Mouse (Mus musculus) midbrain, embryonic 11.5 days (tissue): ENCODE measurements around the gene Mmp11. TPM values are rescaled to one million over a fixed set of nuclear protein-coding genes. Genes with fewer than 3 reads are reported as not detected.
A peak's percentile ranks its signal among the peaks of the same experiment; 100 is the strongest.

Experiments used
- ATAC-seq: fragments of 200-750 bp; cut with Nextera tagmentation; 2 replicates; pipeline ENCODE4 v1.8.0; 2017; ENCODE audit warnings: moderate TSS enrichment, moderate library complexity; ENCODE audit not compliant: low FRiP score
- DNase-seq: peaks from one replicate; pipeline ENCODE4 v3.0.0; 2015; ENCODE audit warnings: low spot score; ENCODE audit errors: missing footprints
- H3K27ac ChIP-seq: fragments of 300-500 bp; sonication (generic); 2 replicates; pipeline ENCODE4 v1.5.1; 2014; ENCODE audit warnings: low read depth, low read length
- H3K27me3 ChIP-seq: fragments of 300-500 bp; sonication (generic); 2 replicates; pipeline ENCODE4 v1.6.1; 2014; ENCODE audit warnings: mild to moderate bottlenecking, low read length, moderate library complexity, mixed read lengths; ENCODE audit not compliant: control insufficient read depth, insufficient read depth
- H3K36me3 ChIP-seq: fragments of 300-500 bp; sonication (generic); 2 replicates; pipeline ENCODE4 v1.6.1; 2014; ENCODE audit warnings: mild to moderate bottlenecking, low read length, moderate library complexity, mixed read lengths; ENCODE audit not compliant: control insufficient read depth, insufficient read depth
- H3K4me1 ChIP-seq: fragments of 300-500 bp; sonication (generic); 2 replicates; pipeline ENCODE4 v1.6.1; 2014; ENCODE audit warnings: low read length; ENCODE audit not compliant: control insufficient read depth, insufficient read depth
- H3K4me2 ChIP-seq: fragments of 300-500 bp; sonication (generic); 2 replicates; pipeline ENCODE4 v1.6.1; 2014; ENCODE audit warnings: mild to moderate bottlenecking, moderate library complexity
- H3K4me3 ChIP-seq: fragments of 300-500 bp; sonication (generic); 2 replicates; pipeline ENCODE4 v1.5.1; 2014; ENCODE audit warnings: low read depth, low read length
- H3K9ac ChIP-seq: fragments of 300-500 bp; sonication (generic); 2 replicates; pipeline ENCODE4 v1.6.1; 2014; ENCODE audit warnings: low read length
- H3K9me3 ChIP-seq: fragments of 300-500 bp; sonication (generic); 2 replicates; pipeline ENCODE4 v1.6.1; 2016; ENCODE audit warnings: low read length; ENCODE audit not compliant: control insufficient read depth
- WGBS: fragments of 180-500 bp; shearing (Covaris S2); extraction: QIAGEN DNeasy Blood & Tissue Kit; methylation state at CpG from one replicate; pipeline ENCODE4 v1.1.7; 2014; 5-methylcytosine and 5-hydroxymethylcytosine counted together
- polyA plus RNA-seq: library from polyadenylated mRNA; unstranded; fragments of >200 nt; fragmentation: Nextera tagmentation; extraction: Ambion mirVana; gene quantifications from 2 replicates; pipeline ENCODE4 v1.2.1, GENCODE M21; 2014

Mmp11 gene
- polyA plus RNA-seq, 1 experiment from 2014 or later: 34.6 TPM

DNA sequence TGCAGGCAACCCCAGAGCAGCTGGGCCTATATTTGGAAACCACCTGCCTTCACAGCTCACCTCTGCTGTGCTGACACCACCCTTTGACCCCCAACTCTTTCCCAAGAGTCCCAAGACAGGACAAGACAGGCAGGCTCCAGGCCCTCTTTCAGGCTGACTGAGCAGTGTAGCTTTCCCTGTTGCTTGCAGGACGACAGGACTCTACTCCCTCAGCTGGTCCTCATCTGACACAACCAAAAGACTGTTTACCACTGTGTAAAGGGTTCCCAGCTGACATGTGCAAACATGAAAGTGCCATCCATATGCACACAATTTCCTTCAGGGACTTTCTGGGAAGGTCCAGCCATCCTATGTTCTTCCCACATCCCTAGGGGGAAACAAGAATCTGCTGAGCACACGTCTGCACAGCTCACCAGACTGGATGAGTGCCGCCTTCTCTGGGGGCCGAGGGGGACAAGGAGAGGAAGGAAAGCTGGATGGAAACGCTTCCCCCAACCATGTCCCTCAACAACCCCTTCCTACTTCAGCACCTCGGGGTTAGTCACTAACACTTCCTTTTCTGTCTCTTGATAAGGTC lies 23.2 kb downstream of the Mmp11 start:
- no peaks in the 10 kb centered on the region for H3K9me3 ChIP-seq
- WGBS: 78% methylated on average over 6 of the region's 6 CpGs
- DNase-seq: no peak
- no peaks in the 10 kb centered on the region for H3K4me1 ChIP-seq
- no peaks in the 10 kb centered on the region for H3K27me3 ChIP-seq
- H3K27ac ChIP-seq: no peak overlapping the region
- H3K4me2 ChIP-seq: no peak overlapping the region
- ATAC-seq: no peak
- no peak overlapping the region for H3K9ac ChIP-seq
- peaks cover 26% of the 10 kb centered on the region; the same call in 1 of the 2 replicates for H3K36me3 ChIP-seq
- no peak overlapping the region for H3K4me3 ChIP-seq

DNA sequence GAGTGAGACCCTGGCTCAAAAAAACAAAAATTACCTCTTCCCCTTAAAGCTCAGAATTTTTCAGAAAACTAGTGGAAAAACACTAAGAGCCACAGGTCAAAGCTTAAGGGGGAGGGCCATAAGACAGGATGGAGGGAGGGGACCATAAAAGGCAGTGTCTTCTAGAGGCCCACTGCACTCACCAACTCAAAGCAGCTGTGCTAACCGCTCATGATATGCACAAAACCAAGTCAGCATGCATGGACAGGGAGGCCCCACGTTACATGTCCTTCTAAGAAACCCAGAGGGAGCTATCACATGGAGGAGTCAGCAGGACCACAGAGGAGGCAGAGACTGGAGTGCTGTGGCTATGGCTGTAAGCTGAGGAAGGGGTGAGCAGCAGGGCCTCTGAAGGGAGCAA lies 25.6 kb downstream of the Mmp11 start:
- H3K9ac ChIP-seq: no peak overlapping the region
- ATAC-seq: no peak
- no peak overlapping the region for H3K27ac ChIP-seq
- H3K4me1 ChIP-seq: no peaks in the 10 kb centered on the region
- DNase-seq: no peak
- no peaks in the 10 kb centered on the region for H3K9me3 ChIP-seq
- H3K36me3 ChIP-seq: peaks cover 35% of the 10 kb centered on the region; the same call in 1 of the 2 replicates
- H3K4me2 ChIP-seq: no peak overlapping the region
- WGBS: 80% methylated on average over 2 of the region's 2 CpGs
- H3K27me3 ChIP-seq: no peaks in the 10 kb centered on the region
- H3K4me3 ChIP-seq: no peak overlapping the region

DNA sequence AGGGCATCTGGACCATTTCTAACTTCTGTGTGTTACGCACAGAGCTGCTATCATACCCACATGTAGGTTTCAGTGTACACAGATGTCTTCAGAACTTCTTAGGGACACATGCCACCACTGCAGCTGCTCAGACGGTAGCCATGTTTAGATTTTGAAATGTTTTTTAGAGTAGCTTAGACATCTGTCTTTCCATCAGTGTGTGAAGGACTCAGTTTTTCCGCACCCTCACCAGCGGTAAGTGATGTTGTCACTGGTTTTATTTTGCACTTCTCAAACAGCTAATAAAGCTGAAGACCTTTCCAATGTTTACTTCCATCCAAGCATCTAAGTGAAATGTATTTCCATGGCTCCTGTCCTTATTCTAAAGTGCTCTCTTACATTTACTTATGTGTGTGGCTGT lies 29.4 kb downstream of the Mmp11 start:
- Histone ChIP-seq H3K9ac (no peak overlapping the region), H3K27me3 (no peaks in the 10 kb centered on the region), H3K9me3 (no peaks in the 10 kb centered on the region), H3K27ac (no peak overlapping the region), H3K4me2 (no peak overlapping the region), H3K4me3 (no peak overlapping the region), H3K4me1 (no peaks in the 10 kb centered on the region), H3K36me3 (peaks cover 58% of the 10 kb centered on the region)
- ATAC-seq (no peak), DNase-seq (no peak)
- 93% methylated on average over 4 of the region's 4 CpGs for WGBS

DNA sequence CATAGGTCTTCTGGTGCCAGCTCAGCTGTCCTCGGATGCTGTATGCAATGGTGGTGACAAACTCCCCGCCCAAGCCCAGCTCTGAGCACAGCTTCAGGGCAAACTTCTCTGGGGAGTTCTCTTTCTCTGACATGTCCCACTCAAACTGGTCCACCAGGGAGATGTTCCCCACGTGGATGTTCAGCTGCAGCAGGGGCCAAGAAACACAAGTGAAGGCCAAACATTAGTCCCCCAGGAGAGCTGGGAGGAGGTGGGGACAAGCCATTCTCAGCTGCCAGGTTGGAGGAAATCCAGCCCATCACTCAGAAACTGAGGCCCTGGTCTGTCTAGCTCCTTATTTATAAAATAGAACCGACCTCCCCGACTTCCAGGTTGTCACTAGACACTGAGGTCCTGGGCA lies 31.9 kb downstream of the Mmp11 start:
- ATAC-seq: no peak
- DNase-seq: no peak
- Histone ChIP-seq H3K4me2 (no peak overlapping the region), H3K9me3 (no peaks in the 10 kb centered on the region), H3K4me1 (no peaks in the 10 kb centered on the region), H3K27ac (no peak overlapping the region), H3K9ac (no peak overlapping the region), H3K27me3 (no peaks in the 10 kb centered on the region), H3K4me3 (no peak overlapping the region), H3K36me3 (peaks cover 46% of the 10 kb centered on the region)
- WGBS: 88% methylated on average over 5 of the region's 5 CpGs

DNA sequence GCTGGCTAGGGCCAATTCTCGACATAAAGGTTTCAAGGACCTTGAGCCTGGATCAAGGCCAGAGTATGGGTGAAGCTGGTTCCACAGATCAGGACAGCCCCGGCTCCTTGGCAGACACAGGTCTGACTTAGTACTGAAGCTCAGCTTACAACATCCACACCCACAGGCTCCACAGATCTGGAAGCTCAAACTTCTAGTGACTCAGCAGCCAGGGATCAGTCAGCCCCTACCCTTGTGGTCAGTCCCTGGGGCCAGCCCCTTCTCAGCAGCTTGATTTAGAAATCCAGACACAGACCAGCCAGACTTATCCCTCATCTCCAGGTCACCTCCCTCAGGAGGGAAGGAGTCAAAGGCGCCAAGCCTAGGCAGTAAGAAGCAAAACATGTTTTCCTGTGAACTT lies 37.5 kb downstream of the Mmp11 start:
- no peaks in the 10 kb centered on the region for H3K9me3 ChIP-seq
- no peak overlapping the region for H3K9ac ChIP-seq
- H3K4me3 ChIP-seq: no peak overlapping the region
- ATAC-seq (no peak), DNase-seq (no peak)
- no peak overlapping the region for H3K27ac ChIP-seq
- no peaks in the 10 kb centered on the region for H3K4me1 ChIP-seq
- WGBS: 83% methylated on average over 3 of the region's 3 CpGs
- no peaks in the 10 kb centered on the region for H3K27me3 ChIP-seq
- H3K36me3 ChIP-seq: peaks cover 36% of the 10 kb centered on the region
- H3K4me2 ChIP-seq: no peak overlapping the region

DNA sequence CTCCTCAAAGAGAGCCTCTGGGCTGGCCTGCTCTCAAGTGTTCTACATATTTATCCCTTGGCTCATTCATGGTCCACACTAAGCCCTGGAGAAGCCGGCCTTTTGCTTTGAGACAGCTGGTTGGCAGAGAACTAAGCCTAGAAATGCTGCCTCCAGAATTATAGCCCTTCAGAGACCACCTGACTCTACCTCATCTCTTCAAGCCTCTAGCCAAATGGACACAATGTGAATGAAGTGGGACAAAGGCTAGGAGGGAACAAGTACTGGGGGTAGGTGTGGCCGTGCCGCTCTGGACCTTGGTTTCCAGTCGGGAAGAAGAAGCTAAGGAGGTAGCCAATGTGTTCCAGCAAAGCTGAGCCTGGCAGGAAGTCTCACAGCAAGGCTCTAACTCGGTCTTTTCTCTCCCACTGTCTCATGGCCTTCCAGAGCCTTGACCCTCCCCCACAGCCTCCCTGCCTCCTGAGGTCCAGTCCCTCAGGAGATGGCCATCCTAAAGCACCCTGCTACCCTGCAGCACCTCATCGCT lies 38.2 kb downstream of the Mmp11 start:
- Histone ChIP-seq H3K4me2 (no peak overlapping the region), H3K4me3 (no peak overlapping the region), H3K36me3 (peaks cover 29% of the 10 kb centered on the region), H3K27ac (no peak overlapping the region), H3K9ac (no peak overlapping the region), H3K4me1 (peaks cover 4% of the 10 kb centered on the region; the same call in 1 of the 2 replicates), H3K27me3 (no peaks in the 10 kb centered on the region), H3K9me3 (no peaks in the 10 kb centered on the region)
- WGBS: 78% methylated on average over 6 of the region's 6 CpGs
- no peak for ATAC-seq
- no peak for DNase-seq

DNA sequence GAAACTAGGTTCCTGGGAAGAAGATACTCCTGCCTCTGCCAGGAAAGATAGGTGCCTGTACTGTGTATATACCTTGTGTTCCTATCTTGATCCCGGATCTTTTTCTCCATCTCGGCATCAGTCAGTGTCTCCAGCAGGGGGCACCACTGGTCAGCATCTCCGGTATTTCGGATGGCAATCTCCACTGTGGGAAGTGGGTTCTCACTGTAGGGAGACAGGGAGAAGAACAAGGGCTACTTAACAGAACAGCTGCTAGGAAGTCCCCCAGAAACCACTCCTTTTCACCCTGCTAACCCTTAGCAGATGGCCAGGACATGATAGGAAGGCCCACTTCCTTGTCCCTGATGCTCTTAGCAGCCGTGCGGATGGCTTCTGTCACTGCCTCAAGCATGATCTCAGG lies 38.9 kb downstream of the Mmp11 start:
- H3K9ac ChIP-seq: no peak overlapping the region
- H3K27me3 ChIP-seq: no peaks in the 10 kb centered on the region
- H3K4me2 ChIP-seq: no peak overlapping the region
- H3K4me1 ChIP-seq: peaks cover 7% of the 10 kb centered on the region; the same call in 1 of the 2 replicates
- no peak overlapping the region for H3K27ac ChIP-seq
- no peak overlapping the region for H3K4me3 ChIP-seq
- ATAC-seq (no peak), DNase-seq (peak; percentile 94)
- no peaks in the 10 kb centered on the region for H3K9me3 ChIP-seq
- peaks cover 22% of the 10 kb centered on the region for H3K36me3 ChIP-seq
- WGBS: 52% methylated on average over 6 of the region's 6 CpGs

DNA sequence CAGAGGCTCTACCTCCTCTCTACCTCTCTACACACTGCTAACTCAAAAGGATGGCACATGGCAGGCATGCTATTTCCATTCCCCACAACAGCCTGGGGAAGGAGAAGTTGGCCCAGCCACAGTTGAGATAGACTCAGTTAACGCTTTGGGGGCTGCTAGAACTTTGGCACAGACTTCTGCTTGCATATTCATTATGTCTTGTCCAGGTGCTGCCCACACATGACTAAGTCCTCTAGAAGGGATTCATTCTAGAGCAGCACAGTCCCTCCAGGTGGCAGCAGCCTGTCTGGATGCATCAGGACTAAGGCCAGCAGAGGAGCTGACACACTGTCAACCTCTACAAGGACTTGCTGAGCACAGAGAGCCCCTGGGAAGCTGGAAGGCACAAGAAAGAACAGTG lies 40.1 kb downstream of the Mmp11 start:
- ATAC-seq (no peak), DNase-seq (no peak)
- 100% methylated on average over 1 of the region's 1 CpGs for WGBS
- Histone ChIP-seq H3K27ac (no peak overlapping the region), H3K9me3 (no peaks in the 10 kb centered on the region), H3K4me3 (no peak overlapping the region), H3K9ac (no peak overlapping the region), H3K4me1 (peaks cover 7% of the 10 kb centered on the region; the same call in 1 of the 2 replicates), H3K27me3 (no peaks in the 10 kb centered on the region), H3K4me2 (no peak overlapping the region), H3K36me3 (peaks cover 18% of the 10 kb centered on the region)

DNA sequence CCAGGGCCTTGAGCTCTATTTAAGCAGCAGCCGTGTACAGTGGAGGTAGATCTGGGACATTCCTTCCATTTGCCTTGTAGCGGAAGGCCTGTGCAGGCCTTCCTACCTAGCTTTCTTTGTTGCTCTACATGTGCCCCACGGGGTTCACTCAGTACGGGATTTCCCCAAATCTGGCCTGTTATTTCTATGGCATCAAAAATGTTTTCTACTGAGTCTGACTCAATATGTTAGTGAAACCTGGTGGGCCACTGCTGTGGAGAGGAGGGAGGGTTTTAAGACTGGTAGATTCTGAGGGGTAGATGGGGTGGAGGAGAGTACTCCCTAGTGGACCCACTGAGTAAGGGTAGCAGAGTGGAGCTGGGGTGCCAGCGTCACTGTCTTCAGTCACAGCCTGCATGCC lies 40.6 kb downstream of the Mmp11 start:
- no peak for DNase-seq
- H3K36me3 ChIP-seq: peaks cover 18% of the 10 kb centered on the region
- ATAC-seq: no peak
- 95% methylated on average over 5 of the region's 5 CpGs for WGBS
- no peak overlapping the region for H3K9ac ChIP-seq
- H3K4me2 ChIP-seq: no peak overlapping the region
- H3K4me3 ChIP-seq: no peak overlapping the region
- no peaks in the 10 kb centered on the region for H3K9me3 ChIP-seq
- peaks cover 7% of the 10 kb centered on the region; the same call in 1 of the 2 replicates for H3K4me1 ChIP-seq
- H3K27me3 ChIP-seq: no peaks in the 10 kb centered on the region
- H3K27ac ChIP-seq: no peak overlapping the region
